Mouse (Mus musculus): Measurements from ENCODE around the gene Dlx1. TPM values are rescaled to one million over a fixed set of nuclear protein-coding genes. Genes with fewer than 3 reads are reported as not detected.
A peak's percentile ranks its signal among the peaks of the same experiment; 100 is the strongest.

Dlx1 gene
- total and polyA plus RNA-seq, 3 experiments = 0.11 to 0.27 (median 0.21) TPM

- H3K79me2 ChIP-seq (replicated peaks; ENCODE audit: control insufficient read depth, extremely low read depth, insufficient read depth, poor library complexity, severe bottlenecking) = no peaks in the 10 kb centered on the region
- no peaks in the 10 kb centered on the region for H3K36me3 ChIP-seq (replicated peaks in 1 of 2; ENCODE audit: control insufficient read depth in 1 of 2, insufficient read depth in 1 of 2, low read length in 1 of 2)
- in situ Hi-C loops (cut with MboI; ENCODE audit: low pct_ligation_motif_present, low pct_unique_long_range_greater_than_20kb, low sequenced_read_pairs) (loop anchor here (5.0 to 25.0 kb wide), 2 partner anchors 72 to 242 kb away; no protein-coding TSS in a partner anchor), dilution Hi-C loops (cut with MboI; ENCODE audit: extremely low pct_ligation_motif_present, extremely low pct_unique_long_range_greater_than_20kb, low sequenced_read_pairs) (no loop called here)
- no peak for DNase-seq (ENCODE audit: extremely low read depth)
- H3K27me3 ChIP-seq (replicated peaks) = no peaks in the 10 kb centered on the region
- H3K9me3 ChIP-seq (replicated peaks; ENCODE audit: low read length) = peaks cover 23% of the 10 kb centered on the region
- H3K27ac ChIP-seq (ENCODE audit: insufficient read depth, low read depth) = no peak overlapping the region
- H3K9ac ChIP-seq (ENCODE audit: insufficient read depth, low read depth) = no peak overlapping the region
- H3K4me1 ChIP-seq (ENCODE audit: control insufficient read depth in 1 of 2, insufficient read depth in 2 of 2) = peaks cover 0 to under 1% of the 10 kb centered on the region in 2 experiments; a peak in 2 of 4 replicates
- H3K4me3 ChIP-seq (replicated peaks in 1 of 3; ENCODE audit: low read depth in 2 of 3, low read length in 2 of 3, poor library complexity in 1 of 3) = peak overlapping the region in 1 of 3 experiments; percentile 42
- TF ChIP-seq USF2 (conservative IDR thresholded peaks at IDR 0.05; ENCODE audit: low read depth, low read length) (no peak), MAX (IDR thresholded peaks at IDR 0.05; ENCODE audit: low read length) (no peak), JUN (IDR thresholded peaks at IDR 0.05; ENCODE audit: insufficient read depth, low read depth, low read length) (no peak), NELFE (IDR thresholded peaks at IDR 0.05; ENCODE audit: low read depth, low read length) (no peak), ZKSCAN1 (IDR thresholded peaks at IDR 0.05; ENCODE audit: borderline replicate concordance, low read depth, low read length) (no peak), RAD21 (IDR thresholded peaks at IDR 0.05; ENCODE audit: low read depth, low read length) (no peak), BHLHE40 (IDR thresholded peaks at IDR 0.05; ENCODE audit: low read depth, low read length) (no peak), ELF1 (IDR thresholded peaks at IDR 0.05; ENCODE audit: low read depth, low read length) (no peak), MEF2A (IDR thresholded peaks at IDR 0.05; ENCODE audit: borderline replicate concordance, low read depth, low read length) (no peak), RCOR1 (conservative IDR thresholded peaks at IDR 0.05; ENCODE audit: low read depth, low read length) (no peak), HCFC1 (IDR thresholded peaks at IDR 0.05; ENCODE audit: low read depth, low read length) (no peak), POLR2A (IDR thresholded peaks at IDR 0.05; ENCODE audit: low read depth, low read length) (no peak), CHD1 (IDR thresholded peaks at IDR 0.05; ENCODE audit: low read depth, low read length) (no peak), JUND (conservative IDR thresholded peaks at IDR 0.05; ENCODE audit: low read depth, low read length) (no peak), IRF4 (IDR thresholded peaks at IDR 0.05; ENCODE audit: low read depth, low read length) (no peak), CHD2 (IDR thresholded peaks at IDR 0.05; ENCODE audit: low read length) (no peak), ETS1 (conservative IDR thresholded peaks at IDR 0.05; ENCODE audit: low read depth, low read length) (no peak), TCF12 (IDR thresholded peaks at IDR 0.05; ENCODE audit: low read depth, low read length) (no peak)
- H3K4me2 ChIP-seq (ENCODE audit: insufficient read depth, low read depth, poor library complexity, severe bottlenecking) = no peak overlapping the region
These were observed 999 bp downstream of the Dlx1 start for GRCm38 (mm10) chr2:71528714-71529510.
